Mouse (Mus musculus) embryonic fibroblast, embryonic 13.5 days (primary cell): Measurements from ENCODE around the gene D17H6S53E. TPM values are rescaled to one million over a fixed set of nuclear protein-coding genes. Genes with fewer than 3 reads are reported as not detected.

Experiments
- H3K27ac ChIP-seq: 2 replicates; pipeline ENCODE4 v1.5.1; 2012; ENCODE audit warnings: low read length, control low read depth, inconsistent platforms; ENCODE audit not compliant: insufficient read depth
- H3K4me1 ChIP-seq: 2 replicates; pipeline ENCODE4 v1.6.1; 2011; ENCODE audit warnings: low read length; ENCODE audit not compliant: control insufficient read depth, insufficient read depth
- H3K4me3 ChIP-seq: 2 replicates; pipeline ENCODE4 v1.5.1; 2011; ENCODE audit warnings: mild to moderate bottlenecking, control low read depth, low read length; ENCODE audit not compliant: insufficient read depth
- CTCF ChIP-seq: IDR thresholded peaks from 2 replicates; pipeline ENCODE4 v1.5.1; 2011; ENCODE audit warnings: mild to moderate bottlenecking, control low read depth, low read length, moderate library complexity, borderline replicate concordance; ENCODE audit not compliant: insufficient read depth
- POLR2A ChIP-seq: IDR thresholded peaks from 2 replicates; pipeline ENCODE4 v1.6.1; 2011; ENCODE audit warnings: low read depth, mild to moderate bottlenecking, control low read depth, low read length, moderate library complexity
- polyA plus RNA-seq: library from polyadenylated mRNA; stranded (reverse); fragments of >200 nt; gene quantifications from 2 replicates; pipeline ENCODE4 v1.2.4, GENCODE M21; 2011; ENCODE audit warnings: low read depth; ENCODE audit not compliant: missing spikeins, insufficient read length

The D17H6S53E gene
- polyA plus RNA-seq, 1 experiment = 16.1 TPM

- no peak for TF ChIP-seq POLR2A
- TF ChIP-seq CTCF = no peak
- H3K4me1 ChIP-seq = no peaks in the 10 kb centered on the region
- no peak overlapping the region for H3K4me3 ChIP-seq
- H3K27ac ChIP-seq = no peak overlapping the region
These were observed 25.9 kb upstream of the D17H6S53E start for GRCm38 (mm10) chr17:35100196-35100765.

- no peak for TF ChIP-seq CTCF
- no peak for TF ChIP-seq POLR2A
- Histone ChIP-seq H3K4me1 (no peaks in the 10 kb centered on the region), H3K4me3 (no peak overlapping the region), H3K27ac (no peak overlapping the region)
These were observed 25.0 kb upstream of the D17H6S53E start for GRCm38 (mm10) chr17:35101161-35101560.

- no peak overlapping the region for H3K27ac ChIP-seq
- no peak for TF ChIP-seq POLR2A
- TF ChIP-seq CTCF = no peak
- H3K4me3 ChIP-seq = no peak overlapping the region
- no peaks in the 10 kb centered on the region for H3K4me1 ChIP-seq
These were observed 23.9 kb upstream of the D17H6S53E start for GRCm38 (mm10) chr17:35102299-35102698.

- no peaks in the 10 kb centered on the region for H3K4me1 ChIP-seq
- H3K27ac ChIP-seq = no peak overlapping the region
- H3K4me3 ChIP-seq = no peak overlapping the region
- TF ChIP-seq POLR2A = no peak
- no peak for TF ChIP-seq CTCF
These were observed 22.9 kb upstream of the D17H6S53E start for GRCm38 (mm10) chr17:35103221-35103690.

GRCm38 (mm10) chr17:35104079-35104478 lies 22.1 kb upstream of the D17H6S53E start:
- Histone ChIP-seq H3K27ac (no peak overlapping the region), H3K4me3 (no peak overlapping the region), H3K4me1 (no peaks in the 10 kb centered on the region)
- TF ChIP-seq POLR2A (no peak), CTCF (no peak)

GRCm38 (mm10) chr17:35104754-35105153 lies 21.4 kb upstream of the D17H6S53E start:
- H3K27ac ChIP-seq = no peak overlapping the region
- no peak overlapping the region for H3K4me3 ChIP-seq
- TF ChIP-seq CTCF = no peak
- no peak for TF ChIP-seq POLR2A

GRCm38 (mm10) chr17:35105740-35106389 lies 20.3 kb upstream of the D17H6S53E start:
- H3K4me1 ChIP-seq = no peaks in the 10 kb centered on the region
- no peak overlapping the region for H3K4me3 ChIP-seq
- no peak for TF ChIP-seq POLR2A
- TF ChIP-seq CTCF = peak; percentile 64; the same call in 1 of the 2 replicates
- H3K27ac ChIP-seq = no peak overlapping the region

More at GRCm38 (mm10) chr17:35104754-35105153, 21.4 kb upstream of the D17H6S53E start:
- H3K4me1 ChIP-seq = no peaks in the 10 kb centered on the region

- Histone ChIP-seq H3K4me1 (no peaks in the 10 kb centered on the region), H3K27ac (no peak overlapping the region), H3K4me3 (no peak overlapping the region)
- no peak for TF ChIP-seq CTCF
These were observed 19.7 kb upstream of the D17H6S53E start for GRCm38 (mm10) chr17:35106522-35106921.

GRCm38 (mm10) chr17:35108097-35108496 lies 18.1 kb upstream of the D17H6S53E start, which contains the start of gene Ly6g5c:
Gene Ly6g5c (plus strand): TSS chr17:35108279.
- TF ChIP-seq CTCF (no peak), POLR2A (no peak)
- Histone ChIP-seq H3K4me1 (no peaks in the 10 kb centered on the region), H3K4me3 (no peak within 1 kb of the TSS), H3K27ac (no peak within 1 kb of the TSS)

GRCm38 (mm10) chr17:35111774-35112173 lies 14.4 kb upstream of the D17H6S53E start:
- TF ChIP-seq POLR2A (no peak), CTCF (no peak)
- Histone ChIP-seq H3K4me1 (no peaks in the 10 kb centered on the region), H3K4me3 (no peak overlapping the region), H3K27ac (no peak overlapping the region)
